Mouse (Mus musculus): Measurements from ENCODE around the gene Atat1. TPM values are rescaled to one million over a fixed set of nuclear protein-coding genes. Genes with fewer than 3 reads are reported as not detected.

Atat1 gene
- polyA plus RNA-seq, 1 experiment from 2014 or later = 38.7 TPM

DNA sequence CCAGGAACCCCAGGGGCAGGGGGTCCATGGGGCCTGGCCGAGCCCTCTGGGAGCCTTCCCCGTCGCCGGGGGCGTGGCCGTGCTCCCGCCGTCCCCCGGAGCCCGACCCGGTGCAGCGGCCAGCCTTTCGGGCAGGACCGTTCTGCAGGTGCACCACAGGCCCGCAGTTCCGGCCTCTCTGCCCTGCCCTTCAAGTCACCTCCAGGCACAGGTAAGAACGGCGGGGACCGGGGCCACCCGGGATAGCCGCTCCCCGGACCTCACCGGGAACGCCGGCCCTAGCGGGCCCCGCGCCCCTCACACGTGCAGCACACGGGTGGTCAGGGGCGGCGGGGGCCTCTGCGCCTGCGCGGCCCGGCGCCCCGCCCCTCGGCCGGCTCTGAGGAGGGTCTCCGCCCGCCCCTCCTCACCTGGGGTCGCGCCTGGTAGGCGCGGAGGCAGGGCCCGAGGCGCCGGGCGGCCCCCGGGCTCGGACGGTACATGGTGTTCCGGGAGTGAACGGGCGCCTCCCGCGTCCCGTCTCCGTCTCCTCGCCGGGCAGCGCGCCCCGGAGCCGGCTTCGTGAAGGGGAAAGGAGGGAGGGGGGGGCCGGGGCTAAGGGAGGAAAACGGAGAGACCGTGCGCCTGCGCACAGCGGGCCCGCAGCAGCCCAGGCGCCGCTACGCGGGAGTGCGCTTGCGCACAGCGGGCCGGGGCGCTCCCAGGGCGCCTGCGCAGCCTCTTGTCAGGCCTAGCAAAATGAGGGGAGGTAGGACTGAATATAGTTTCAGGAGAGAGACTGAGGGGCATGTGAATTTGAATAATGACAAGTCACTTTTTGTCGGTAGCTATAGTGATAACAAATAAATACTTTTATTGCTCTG is 12.9 kb downstream of the Atat1 start, which contains the start of gene 2310061I04Rik:
2310061I04Rik (minus strand) TSS at position 651 of the 863 bp plus-strand sequence.
- Histone ChIP-seq H3K27ac (peak within 1 kb of the TSS; percentile 89), H3K4me3 (peak within 1 kb of the TSS; percentile 91), H3K4me2 (peak within 1 kb of the TSS; percentile 97), H3K27me3 (no peaks in the 10 kb centered on the region), H3K4me1 (replicated peaks) (peaks cover 13% of the 10 kb centered on the region), H3K36me3 (peaks cover 29% of the 10 kb centered on the region), H3K9ac (peak within 1 kb of the TSS; percentile 89), H3K9me3 (replicated peaks) (no peaks in the 10 kb centered on the region)
- WGBS = under 1% methylated on average over 85 of the region's 86 CpGs
- peak; percentile 93 for ATAC-seq (replicated peaks; ENCODE audit: insufficient number of reproducible peaks, insufficient read depth, low FRiP score, low read depth)

DNA sequence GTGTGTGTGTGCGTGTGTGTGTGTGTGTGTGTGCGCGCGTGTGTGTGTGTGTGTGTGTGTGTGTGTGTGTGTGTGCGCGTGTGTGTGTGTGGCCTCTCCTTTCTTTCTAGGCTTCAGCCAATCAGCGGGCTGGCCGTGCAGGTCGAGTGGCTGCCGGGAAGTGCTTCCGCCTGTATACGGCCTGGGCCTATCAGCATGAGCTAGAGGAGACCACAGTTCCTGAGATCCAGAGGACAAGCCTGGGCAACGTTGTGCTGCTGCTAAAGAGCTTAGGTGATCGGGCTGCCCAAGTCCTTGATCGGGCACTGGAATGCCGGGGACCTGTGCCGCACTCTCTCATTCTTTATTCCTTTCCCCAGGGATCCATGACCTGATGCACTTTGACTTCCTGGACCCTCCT is 22.1 kb downstream of the Atat1 start:
- Histone ChIP-seq H3K9me3 (replicated peaks) (no peaks in the 10 kb centered on the region), H3K9ac (no peak overlapping the region), H3K27me3 (no peaks in the 10 kb centered on the region), H3K4me3 (no peak overlapping the region), H3K27ac (no peak overlapping the region), H3K4me2 (no peak overlapping the region), H3K4me1 (replicated peaks) (no peaks in the 10 kb centered on the region), H3K36me3 (peaks cover 88% of the 10 kb centered on the region)
- 66% methylated on average over 16 of the region's 17 CpGs for WGBS
- ATAC-seq (replicated peaks; ENCODE audit: insufficient number of reproducible peaks, insufficient read depth, low FRiP score, low read depth) = no peak

GRCm38 (mm10) chr17:35883777-35884176 is 26.1 kb downstream of the Atat1 start:
- no peak overlapping the region for H3K4me2 ChIP-seq
- no peak overlapping the region for H3K27ac ChIP-seq
- no peaks in the 10 kb centered on the region for H3K9me3 ChIP-seq (replicated peaks)
- 95% methylated on average over 14 of the region's 14 CpGs for WGBS
- no peak for ATAC-seq (replicated peaks; ENCODE audit: insufficient number of reproducible peaks, insufficient read depth, low FRiP score, low read depth)
- no peak overlapping the region for H3K9ac ChIP-seq
- peaks cover 15% of the 10 kb centered on the region for H3K4me1 ChIP-seq (replicated peaks)
- H3K27me3 ChIP-seq = no peaks in the 10 kb centered on the region
- no peak overlapping the region for H3K4me3 ChIP-seq
- H3K36me3 ChIP-seq = peaks cover 67% of the 10 kb centered on the region

DNA sequence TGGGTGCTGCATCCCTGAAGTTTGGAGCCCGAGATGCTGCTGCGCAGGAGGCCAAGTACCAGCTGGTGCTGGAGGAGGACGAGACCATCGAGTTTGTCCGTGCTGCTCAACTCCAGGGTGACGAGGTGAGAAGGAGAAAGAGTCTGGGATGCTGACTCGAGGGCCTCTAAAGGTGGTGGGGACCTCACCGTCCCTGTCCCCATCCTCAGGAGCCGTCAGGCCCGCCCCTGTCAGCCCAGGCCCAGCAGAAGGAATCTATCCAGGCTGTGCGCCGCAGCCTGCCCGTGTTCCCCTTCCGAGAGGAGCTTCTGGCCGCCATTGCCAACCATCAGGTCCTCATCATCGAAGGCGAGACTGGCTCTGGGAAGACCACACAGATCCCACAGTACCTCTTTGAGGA is 27.0 kb downstream of the Atat1 start:
- WGBS = 92% methylated on average over 17 of the region's 17 CpGs
- Histone ChIP-seq H3K4me1 (replicated peaks) (peaks cover 15% of the 10 kb centered on the region), H3K9me3 (replicated peaks) (no peaks in the 10 kb centered on the region), H3K9ac (no peak overlapping the region), H3K36me3 (peaks cover 58% of the 10 kb centered on the region), H3K4me3 (no peak overlapping the region), H3K4me2 (no peak overlapping the region), H3K27ac (no peak overlapping the region), H3K27me3 (no peaks in the 10 kb centered on the region)
- no peak for ATAC-seq (replicated peaks; ENCODE audit: insufficient number of reproducible peaks, insufficient read depth, low FRiP score, low read depth)

- whole genome bisulfite sequencing = 7% methylated on average over 57 of the region's 66 CpGs
- peak within 1 kb of the TSS; percentile 59 for H3K27ac ChIP-seq
- peak within 1 kb of the TSS; percentile 84 for H3K9ac ChIP-seq
- ATAC-seq (replicated peaks; ENCODE audit: insufficient number of reproducible peaks, insufficient read depth, low FRiP score, low read depth) = peak; percentile 84
- H3K4me1 ChIP-seq (replicated peaks) = peaks cover 15% of the 10 kb centered on the region
- H3K9me3 ChIP-seq (replicated peaks) = no peaks in the 10 kb centered on the region
- H3K4me3 ChIP-seq = peak within 1 kb of the TSS; percentile 86
- no peaks in the 10 kb centered on the region for H3K27me3 ChIP-seq
- peaks cover 47% of the 10 kb centered on the region for H3K36me3 ChIP-seq
- peak within 1 kb of the TSS; percentile 74 for H3K4me2 ChIP-seq
Measured at GRCm38 (mm10) chr17:35879245-35880057, 30.4 kb downstream of the Atat1 start, which contains the start of gene Dhx16. Gene Dhx16, plus strand, starts transcription at chr17:35879819.

DNA sequence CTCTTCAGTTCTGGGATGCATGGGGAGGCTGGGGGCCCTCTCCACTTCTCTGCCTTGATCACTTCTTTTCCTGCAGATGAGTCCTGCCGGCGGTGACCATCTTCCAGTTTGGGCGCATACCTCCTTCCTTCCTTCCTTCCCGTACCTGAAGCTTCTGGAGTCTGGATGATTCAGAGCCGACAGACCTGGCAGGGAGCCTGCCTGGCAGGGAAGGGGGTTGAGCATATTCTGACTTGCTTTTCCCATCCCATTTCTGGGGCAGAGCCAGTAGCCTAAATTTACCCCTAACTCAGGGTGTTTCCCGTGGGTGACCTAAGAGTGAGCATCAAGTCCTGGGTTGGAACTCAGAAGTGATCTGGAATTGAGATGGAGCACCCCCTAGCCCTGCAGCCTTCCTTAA is 35.2 kb downstream of the Atat1 start:
- WGBS = 74% methylated on average over 6 of the region's 6 CpGs
- no peaks in the 10 kb centered on the region for H3K9me3 ChIP-seq (replicated peaks)

GRCm38 (mm10) chr17:35873774-35874519 is 35.9 kb downstream of the Atat1 start:
- peak; percentile 18; the same call in 1 of the 2 replicates for ATAC-seq (replicated peaks; ENCODE audit: insufficient number of reproducible peaks, insufficient read depth, low FRiP score, low read depth)
- Histone ChIP-seq H3K4me1 (replicated peaks) (peaks cover 42% of the 10 kb centered on the region), H3K27me3 (no peaks in the 10 kb centered on the region), H3K9ac (0 out of 2 replicates have a peak overlapping the region, but pooled peaks have one; percentile 28), H3K4me2 (peak overlapping the region; percentile 43), H3K36me3 (peaks cover 23% of the 10 kb centered on the region), H3K4me3 (0 out of 2 replicates have a peak overlapping the region, but pooled peaks have one; percentile 7), H3K9me3 (replicated peaks) (no peaks in the 10 kb centered on the region), H3K27ac (peak overlapping the region; percentile 4; the same call in 1 of the 2 replicates)
- WGBS = 23% methylated on average over 21 of the region's 21 CpGs

More for the DNA sequence above, 35.2 kb downstream of the Atat1 start:
- ATAC-seq (replicated peaks; ENCODE audit: insufficient number of reproducible peaks, insufficient read depth, low FRiP score, low read depth) = no peak
- Histone ChIP-seq H3K4me1 (replicated peaks) (peaks cover 37% of the 10 kb centered on the region), H3K4me2 (no peak overlapping the region), H3K27me3 (no peaks in the 10 kb centered on the region), H3K4me3 (no peak overlapping the region), H3K27ac (no peak overlapping the region), H3K9ac (no peak overlapping the region), H3K36me3 (peaks cover 23% of the 10 kb centered on the region)

DNA sequence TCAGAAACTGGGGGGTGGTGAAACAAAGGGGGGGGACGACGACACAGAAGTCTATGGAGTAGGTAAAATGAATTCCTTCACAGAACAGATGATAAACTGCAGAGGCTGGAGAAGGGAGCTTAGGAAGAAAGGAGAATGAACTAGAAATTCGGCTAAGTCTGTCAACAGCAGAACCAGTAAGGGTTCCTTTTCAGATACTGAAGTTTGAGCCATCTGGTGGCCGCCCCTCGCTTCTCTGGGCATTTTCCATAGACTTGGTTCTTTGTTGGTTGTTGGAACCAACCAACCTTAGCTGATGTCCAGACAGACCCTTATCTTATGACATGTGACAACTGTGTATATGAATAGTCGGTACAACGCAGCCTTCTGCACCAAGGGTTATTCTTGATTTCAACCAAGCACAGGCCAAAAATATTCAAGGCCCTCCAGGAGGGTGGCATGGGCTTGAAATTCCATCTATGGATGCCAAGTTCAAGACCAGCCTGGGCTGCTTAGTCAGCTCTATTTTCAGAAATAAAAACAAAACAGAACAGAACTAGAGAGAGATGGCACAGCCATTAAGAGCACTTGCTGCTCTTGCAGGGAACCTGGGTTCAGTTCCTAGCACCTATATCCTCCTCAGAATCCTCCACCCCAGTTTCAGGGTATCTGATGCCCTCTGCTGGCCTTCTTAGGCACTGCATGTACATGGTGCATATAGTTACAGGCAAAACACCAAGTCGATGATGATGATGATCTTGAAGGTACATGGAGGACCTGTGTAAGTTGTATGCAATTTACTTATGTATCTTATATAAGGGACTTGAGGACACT is 38.8 kb downstream of the Atat1 start:
- 44% methylated on average over 8 of the region's 8 CpGs for WGBS

DNA sequence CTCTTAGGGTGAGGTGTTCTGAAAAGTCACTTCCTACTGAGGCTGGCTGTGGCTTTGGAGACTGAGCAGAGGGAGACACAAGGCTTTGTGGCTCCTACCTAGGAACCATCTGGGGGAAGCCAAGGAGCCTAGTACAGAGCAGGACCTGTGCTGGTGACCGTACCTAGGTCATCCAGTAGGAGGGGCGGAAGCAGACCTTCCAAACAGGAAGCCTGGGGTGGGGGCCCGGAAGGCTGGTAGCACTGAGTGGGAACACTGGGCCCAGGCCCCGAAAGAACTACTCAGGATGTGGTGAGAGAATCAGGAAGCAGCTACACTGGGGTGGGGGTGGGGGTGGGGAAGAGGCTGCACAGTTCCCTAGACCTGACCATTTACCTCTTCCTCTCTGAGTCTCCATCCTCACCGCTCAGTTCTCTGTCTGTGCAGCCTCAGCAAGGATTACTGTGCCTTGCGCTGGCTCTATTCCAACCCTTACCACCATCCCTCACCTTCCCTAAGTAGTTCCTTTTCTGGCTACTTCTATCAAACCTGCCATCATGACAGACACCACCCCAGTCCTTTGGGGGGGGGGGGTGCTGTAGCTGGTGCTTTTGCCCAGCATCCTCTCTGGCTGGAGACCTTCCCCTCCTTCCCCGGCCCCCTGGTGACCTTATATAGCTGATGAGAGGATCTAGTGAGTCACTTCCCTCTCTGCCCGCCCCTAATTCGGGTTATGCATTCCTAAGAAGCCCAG is 39.6 kb downstream of the Atat1 start:
- H3K4me1 ChIP-seq (replicated peaks) = peaks cover 64% of the 10 kb centered on the region
- peak overlapping the region; percentile 99 for H3K27ac ChIP-seq
- ATAC-seq (replicated peaks; ENCODE audit: insufficient number of reproducible peaks, insufficient read depth, low FRiP score, low read depth) = peak; percentile 4; the same call in 1 of the 2 replicates

More for the DNA sequence above, 38.8 kb downstream of the Atat1 start:
- H3K4me3 ChIP-seq = peak overlapping the region; percentile 77
- H3K36me3 ChIP-seq = peaks cover 19% of the 10 kb centered on the region
- H3K4me1 ChIP-seq (replicated peaks) = peaks cover 64% of the 10 kb centered on the region
- peak overlapping the region; percentile 81; the same call in 1 of the 2 replicates for H3K9ac ChIP-seq
- no peak for ATAC-seq (replicated peaks; ENCODE audit: insufficient number of reproducible peaks, insufficient read depth, low FRiP score, low read depth)
- peak overlapping the region; percentile 99 for H3K27ac ChIP-seq
- no peaks in the 10 kb centered on the region for H3K27me3 ChIP-seq
- H3K4me2 ChIP-seq = peak overlapping the region; percentile 94
- no peaks in the 10 kb centered on the region for H3K9me3 ChIP-seq (replicated peaks)

More for the DNA sequence above, 39.6 kb downstream of the Atat1 start:
- Histone ChIP-seq H3K9ac (peak overlapping the region; percentile 81), H3K9me3 (replicated peaks) (no peaks in the 10 kb centered on the region), H3K4me2 (peak overlapping the region; percentile 94), H3K27me3 (no peaks in the 10 kb centered on the region), H3K4me3 (peak overlapping the region; percentile 77), H3K36me3 (peaks cover 14% of the 10 kb centered on the region)
- 33% methylated on average over 9 of the region's 9 CpGs for WGBS
